Mouse (Mus musculus) neural tube, embryonic 15.5 days (tissue): ENCODE results near the gene Enpp4. TPM values are rescaled to one million over a fixed set of nuclear protein-coding genes. Genes with fewer than 3 reads are reported as not detected.

Experiments used
- ATAC-seq: fragments of 200-750 bp; cut with Nextera tagmentation; 2 replicates; pipeline ENCODE4 v1.8.0; 2017; ENCODE audit warnings: mild to moderate bottlenecking, moderate TSS enrichment, moderate library complexity; ENCODE audit not compliant: low FRiP score
- H3K27ac ChIP-seq: fragments of 300-500 bp; sonication (generic); replicated peaks from 2 replicates; pipeline ENCODE4 v1.5.1; 2015; ENCODE audit warnings: mild to moderate bottlenecking, inconsistent platforms
- H3K27me3 ChIP-seq: fragments of 300-500 bp; sonication (generic); replicated peaks from 2 replicates; pipeline ENCODE4 v1.6.1; 2015; ENCODE audit warnings: inconsistent platforms
- H3K36me3 ChIP-seq: fragments of 300-500 bp; sonication (generic); 2 replicates; pipeline ENCODE4 v1.6.1; 2015; ENCODE audit warnings: inconsistent platforms
- H3K4me1 ChIP-seq: fragments of 300-500 bp; sonication (generic); 2 replicates; pipeline ENCODE4 v1.6.1; 2015; ENCODE audit warnings: inconsistent platforms
- H3K4me2 ChIP-seq: fragments of 300-500 bp; sonication (generic); 2 replicates; pipeline ENCODE4 v1.6.1; 2015; ENCODE audit warnings: inconsistent platforms, mild to moderate bottlenecking, moderate library complexity
- H3K4me3 ChIP-seq: fragments of 300-500 bp; sonication (generic); replicated peaks from 2 replicates; pipeline ENCODE4 v1.5.1; 2015; ENCODE audit warnings: mild to moderate bottlenecking, inconsistent platforms
- H3K9ac ChIP-seq: fragments of 300-500 bp; sonication (generic); replicated peaks from 2 replicates; pipeline ENCODE4 v1.6.1; 2015; ENCODE audit warnings: mild to moderate bottlenecking, inconsistent platforms
- H3K9me3 ChIP-seq: fragments of 300-500 bp; sonication (generic); replicated peaks from 2 replicates; pipeline ENCODE4 v1.6.1; 2016; ENCODE audit warnings: inconsistent platforms
- WGBS: fragments of 180-500 bp; shearing (Covaris S2); methylation state at CpG from one replicate; pipeline ENCODE4 v1.1.7; 2015; ENCODE audit warnings: mixed read lengths; 5-methylcytosine and 5-hydroxymethylcytosine counted together
- polyA plus RNA-seq: library from polyadenylated mRNA; unstranded; fragments of >200 nt; fragmentation: Nextera tagmentation; extraction: Ambion mirVana; gene quantifications from 2 replicates; pipeline ENCODE4 v1.2.1, GENCODE M21; 2015

Gene Enpp4
- polyA plus RNA-seq, 1 experiment from 2014 or later = 6.1 TPM

DNA sequence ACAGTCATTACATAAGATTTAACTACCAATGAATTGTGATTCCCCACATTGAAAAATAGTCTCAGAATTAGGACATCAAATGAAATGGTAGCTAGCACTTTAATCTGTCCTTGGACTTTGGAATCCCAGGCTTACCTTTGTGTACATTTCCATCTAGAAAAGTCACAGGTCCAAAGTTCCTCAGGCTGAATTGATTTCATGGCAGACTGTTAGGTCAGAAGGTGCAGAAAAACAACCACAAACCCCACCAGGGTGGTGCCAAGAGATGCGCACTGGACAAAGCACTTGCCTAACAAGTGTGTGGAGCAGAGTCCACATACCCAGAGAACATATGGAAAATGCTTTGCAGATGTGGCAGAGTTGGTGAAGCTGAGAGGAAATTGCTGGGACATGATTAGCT lies 48.5 kb downstream of the Enpp4 start:
- Histone ChIP-seq H3K9me3 (no peaks in the 10 kb centered on the region), H3K27me3 (no peaks in the 10 kb centered on the region), H3K4me1 (no peaks in the 10 kb centered on the region), H3K36me3 (no peaks in the 10 kb centered on the region), H3K9ac (no peak overlapping the region), H3K27ac (no peak overlapping the region), H3K4me2 (no peak overlapping the region), H3K4me3 (no peak overlapping the region)
- WGBS = 98% methylated on average over 1 of the region's 1 CpGs
- no peak for ATAC-seq

DNA sequence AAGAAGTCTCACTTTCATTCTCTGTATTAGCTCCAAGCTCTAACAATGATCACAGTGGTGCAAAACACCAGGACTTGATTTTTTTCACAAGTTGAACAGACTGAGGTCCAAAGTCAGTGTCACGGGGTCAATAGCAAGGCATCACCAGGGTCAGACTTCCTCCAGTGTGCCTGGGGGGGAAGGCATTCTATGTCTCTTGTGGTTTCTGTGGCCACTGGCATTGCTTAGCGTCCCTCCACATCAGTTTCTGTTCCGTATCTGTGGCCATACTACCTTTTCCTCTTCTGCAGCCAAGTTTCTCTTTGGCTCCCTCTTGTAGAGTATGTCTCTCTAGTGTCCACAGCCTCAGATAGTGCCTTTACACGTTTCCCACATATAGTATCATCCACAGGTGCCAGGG lies 52.2 kb downstream of the Enpp4 start:
- H3K4me1 ChIP-seq = no peaks in the 10 kb centered on the region
- ATAC-seq = no peak
- H3K9me3 ChIP-seq = no peaks in the 10 kb centered on the region
- no peaks in the 10 kb centered on the region for H3K36me3 ChIP-seq
- H3K27ac ChIP-seq = no peak overlapping the region
- 84% methylated on average over 4 of the region's 4 CpGs for WGBS
- no peaks in the 10 kb centered on the region for H3K27me3 ChIP-seq
- no peak overlapping the region for H3K4me3 ChIP-seq
- H3K9ac ChIP-seq = no peak overlapping the region
- H3K4me2 ChIP-seq = no peak overlapping the region

Other genes starting within 250 kb of the Enpp4 start
- gene Enpp5, start 27.0 kb downstream of the Enpp4 start, polyA plus RNA-seq = 107 and 114 TPM in 2 replicates
- gene Clic5, start 82.8 kb upstream of the Enpp4 start, polyA plus RNA-seq = 0.35 and 3.5 TPM in 2 replicates